Mouse (Mus musculus) hindbrain, embryonic 16.5 days (tissue): ENCODE results near the gene Greb1. TPM values are rescaled to one million over a fixed set of nuclear protein-coding genes. Genes with fewer than 3 reads are reported as not detected.

Experiments
- microRNA-seq: library from miRNA; unstranded; fragments of <30 nt; microRNA quantifications from one replicate; pipeline ENCODE4, GENCODE M21; 2017
- polyA plus RNA-seq: library from polyadenylated mRNA; unstranded; fragments of >200 nt; fragmentation: Nextera tagmentation; extraction: Ambion mirVana; gene quantifications from 2 replicates; pipeline ENCODE4 v1.2.1, GENCODE M21; 2015

Gene Greb1
- polyA plus RNA-seq, 1 experiment from 2014 or later, result 0.51 TPM

Small RNA genes lying within 50 kb of the gene (microRNA-seq; reads per million reads assigned to microRNA genes)
- not detected for gene Gm44305

Other genes starting within 250 kb of the Greb1 start
- 14.8 and 18.0 TPM in 2 replicates for gene Lpin1, start 189.9 kb downstream of the Greb1 start, polyA plus RNA-seq
- 5.8 and 8.4 TPM in 2 replicates for gene Ntsr2, start 147.5 kb downstream of the Greb1 start, polyA plus RNA-seq
- 28.9 and 30.2 TPM in 2 replicates for gene E2f6, start 10.1 kb upstream of the Greb1 start, polyA plus RNA-seq
- gene Rock2, start 94.0 kb upstream of the Greb1 start, polyA plus RNA-seq, result 9.6 and 10.9 TPM in 2 replicates
- 1.7 and 2.1 TPM in 2 replicates for gene Pqlc3, start 199.5 kb upstream of the Greb1 start, polyA plus RNA-seq
- gene 2410004P03Rik, start 210.8 kb upstream of the Greb1 start, polyA plus RNA-seq, result 8.2 and 9.1 TPM in 2 replicates